Mouse (Mus musculus) midbrain, embryonic 15.5 days (tissue): ENCODE data around the gene Col2a1. TPM values are rescaled to one million over a fixed set of nuclear protein-coding genes. Genes with fewer than 3 reads are reported as not detected.

Source experiments
- ATAC-seq: fragments of 200-750 bp; cut with Nextera tagmentation; replicated peaks from 2 replicates; pipeline ENCODE4 v1.8.0; 2017; ENCODE audit warnings: moderate TSS enrichment
- H3K27ac ChIP-seq: fragments of 300-500 bp; sonication (generic); 2 replicates; pipeline ENCODE4 v1.5.1; 2015; ENCODE audit warnings: mild to moderate bottlenecking, inconsistent platforms
- H3K27me3 ChIP-seq: fragments of 300-500 bp; sonication (generic); replicated peaks from 2 replicates; pipeline ENCODE4 v1.6.1; 2015; ENCODE audit warnings: inconsistent platforms
- H3K36me3 ChIP-seq: fragments of 300-500 bp; sonication (generic); replicated peaks from 2 replicates; pipeline ENCODE4 v1.6.1; 2015; ENCODE audit warnings: inconsistent platforms
- H3K4me1 ChIP-seq: fragments of 300-500 bp; sonication (generic); 2 replicates; pipeline ENCODE4 v1.6.1; 2015; ENCODE audit warnings: inconsistent platforms
- H3K4me2 ChIP-seq: fragments of 300-500 bp; sonication (generic); 2 replicates; pipeline ENCODE4 v1.6.1; 2015; ENCODE audit warnings: inconsistent platforms, mild to moderate bottlenecking, moderate library complexity
- H3K4me3 ChIP-seq: fragments of 300-500 bp; sonication (generic); 2 replicates; pipeline ENCODE4 v1.5.1; 2015; ENCODE audit warnings: mild to moderate bottlenecking, inconsistent platforms
- H3K9ac ChIP-seq: fragments of 300-500 bp; sonication (generic); 2 replicates; pipeline ENCODE4 v1.6.1; 2015; ENCODE audit warnings: mild to moderate bottlenecking, inconsistent platforms
- H3K9me3 ChIP-seq: fragments of 300-500 bp; sonication (generic); 2 replicates; pipeline ENCODE4 v1.6.1; 2016; ENCODE audit warnings: inconsistent platforms
- WGBS: fragments of 180-500 bp; shearing (Covaris S2); methylation state at CpG from one replicate; pipeline ENCODE4 v1.1.7; 2015; ENCODE audit warnings: mixed read lengths; 5-methylcytosine and 5-hydroxymethylcytosine counted together
- polyA plus RNA-seq: library from polyadenylated mRNA; unstranded; fragments of >200 nt; fragmentation: Nextera tagmentation; extraction: Ambion mirVana; gene quantifications from 2 replicates; pipeline ENCODE4 v1.2.1, GENCODE M21; 2015

The Col2a1 gene
- 34.7 and 35.7 TPM in 2 replicates for polyA plus RNA-seq

GRCm38 (mm10) chr15:98003822-98004739 is at the start of gene Col2a1:
Col2a1 (minus strand) TSS chr15:98004695.
- H3K27me3 ChIP-seq = peaks cover 22% of the 10 kb centered on the region

GRCm38 (mm10) chr15:98051685-98052084 is 47.2 kb upstream of the Col2a1 start:
- ATAC-seq = no peak
- no peak overlapping the region for H3K9ac ChIP-seq
- H3K9me3 ChIP-seq = no peaks in the 10 kb centered on the region

More at GRCm38 (mm10) chr15:98003822-98004739, at the start of gene Col2a1:
- no peaks in the 10 kb centered on the region for H3K36me3 ChIP-seq
- WGBS = under 1% methylated on average over 59 of the region's 59 CpGs
- peak within 1 kb of the TSS; percentile 42 for H3K4me3 ChIP-seq
- H3K4me1 ChIP-seq = peaks cover 60% of the 10 kb centered on the region
- H3K4me2 ChIP-seq = peak within 1 kb of the TSS; percentile 68
- no peaks in the 10 kb centered on the region for H3K9me3 ChIP-seq
- ATAC-seq = peak; percentile 49
- H3K9ac ChIP-seq = peak within 1 kb of the TSS; percentile 41
- H3K27ac ChIP-seq = 0 out of 2 replicates have a peak within 1 kb of the TSS, but pooled peaks have one; percentile 3

DNA sequence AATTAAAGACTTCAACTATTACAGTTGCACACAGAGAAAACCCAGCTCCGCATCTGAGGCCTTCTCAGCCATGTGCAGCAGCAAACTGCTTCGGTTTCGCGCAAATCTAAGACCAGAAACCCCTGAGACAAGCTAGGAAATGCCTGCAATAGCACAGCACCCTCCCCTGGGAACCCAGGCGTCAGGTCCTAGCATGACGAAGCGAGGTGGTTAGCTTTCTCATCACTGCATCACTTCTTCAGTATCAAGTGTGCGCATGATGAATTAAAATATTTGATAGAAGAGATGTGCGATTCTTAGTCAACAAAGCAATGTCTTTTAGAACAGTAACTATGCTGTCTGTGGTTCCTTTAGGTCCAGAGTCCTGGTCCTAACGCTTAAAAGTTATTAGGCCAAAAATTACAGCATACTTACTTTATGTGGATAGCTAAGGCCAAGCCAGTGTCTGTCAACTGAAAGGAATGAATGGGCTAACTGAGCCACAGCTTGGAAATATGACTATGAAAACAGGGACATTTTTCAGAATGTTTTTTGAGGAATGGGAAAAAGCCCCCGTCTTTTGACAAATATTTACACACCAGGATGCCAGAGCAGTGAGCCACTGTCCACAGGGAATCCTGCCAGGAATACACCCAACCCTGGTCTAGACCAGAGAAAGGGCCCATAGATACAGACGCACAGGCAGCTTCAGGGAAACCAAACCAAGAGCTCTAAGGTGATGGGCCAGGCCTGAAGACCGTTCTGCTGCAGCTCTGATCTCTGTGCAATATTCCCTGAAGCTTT is 44.6 kb upstream of the Col2a1 start:
- Histone ChIP-seq H3K9me3 (no peaks in the 10 kb centered on the region), H3K4me1 (no peaks in the 10 kb centered on the region), H3K4me2 (no peak overlapping the region), H3K4me3 (no peak overlapping the region), H3K27me3 (no peaks in the 10 kb centered on the region), H3K9ac (no peak overlapping the region), H3K27ac (no peak overlapping the region), H3K36me3 (peaks cover 32% of the 10 kb centered on the region)
- ATAC-seq = no peak
- WGBS = 94% methylated on average over 13 of the region's 13 CpGs

More at GRCm38 (mm10) chr15:98051685-98052084, 47.2 kb upstream of the Col2a1 start:
- Histone ChIP-seq H3K4me1 (no peaks in the 10 kb centered on the region), H3K4me2 (no peak overlapping the region), H3K36me3 (peaks cover 16% of the 10 kb centered on the region), H3K27ac (no peak overlapping the region), H3K4me3 (no peak overlapping the region), H3K27me3 (no peaks in the 10 kb centered on the region)
- 95% methylated on average over 5 of the region's 5 CpGs for WGBS

GRCm38 (mm10) chr15:98044387-98044786 is 39.9 kb upstream of the Col2a1 start:
- H3K36me3 ChIP-seq = peaks cover 50% of the 10 kb centered on the region
- ATAC-seq = no peak

DNA sequence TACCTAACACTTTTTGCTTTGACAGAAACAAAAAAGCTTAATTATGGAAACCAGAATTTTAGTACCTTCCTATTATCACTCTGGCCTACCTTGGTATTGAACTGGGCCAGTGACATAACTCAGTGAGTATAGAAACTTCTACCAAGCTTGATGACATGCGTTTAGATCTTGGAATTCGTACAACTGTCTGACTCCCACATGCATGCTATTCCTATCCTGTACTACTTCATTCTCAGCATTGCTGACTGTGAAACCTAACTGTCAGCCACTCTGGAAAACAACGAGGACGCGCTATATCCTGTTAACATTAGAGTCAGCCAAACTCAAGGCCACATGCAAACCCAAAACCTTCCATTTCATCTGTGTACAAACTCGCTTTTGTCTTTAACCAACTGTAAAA is 39.5 kb upstream of the Col2a1 start:
- Histone ChIP-seq H3K27me3 (no peaks in the 10 kb centered on the region), H3K4me1 (no peaks in the 10 kb centered on the region), H3K9me3 (no peaks in the 10 kb centered on the region), H3K4me2 (no peak overlapping the region), H3K36me3 (peaks cover 54% of the 10 kb centered on the region), H3K4me3 (no peak overlapping the region), H3K27ac (no peak overlapping the region), H3K9ac (no peak overlapping the region)
- WGBS = 97% methylated on average over 6 of the region's 6 CpGs
- no peak for ATAC-seq

More at GRCm38 (mm10) chr15:98044387-98044786, 39.9 kb upstream of the Col2a1 start:
- WGBS = 96% methylated on average over 5 of the region's 5 CpGs
- no peak overlapping the region for H3K27ac ChIP-seq
- no peaks in the 10 kb centered on the region for H3K27me3 ChIP-seq
- no peaks in the 10 kb centered on the region for H3K4me1 ChIP-seq
- no peak overlapping the region for H3K4me2 ChIP-seq
- no peaks in the 10 kb centered on the region for H3K9me3 ChIP-seq
- H3K4me3 ChIP-seq = no peak overlapping the region
- H3K9ac ChIP-seq = no peak overlapping the region

GRCm38 (mm10) chr15:98042508-98042907 is 38.0 kb upstream of the Col2a1 start:
- Histone ChIP-seq H3K9me3 (no peaks in the 10 kb centered on the region), H3K27me3 (no peaks in the 10 kb centered on the region), H3K4me3 (no peak overlapping the region), H3K27ac (no peak overlapping the region), H3K9ac (no peak overlapping the region), H3K4me2 (no peak overlapping the region), H3K36me3 (peaks cover 49% of the 10 kb centered on the region), H3K4me1 (no peaks in the 10 kb centered on the region)
- WGBS = 86% methylated on average over 12 of the region's 12 CpGs
- no peak for ATAC-seq

GRCm38 (mm10) chr15:98039682-98040081 is 35.2 kb upstream of the Col2a1 start:
- Histone ChIP-seq H3K9me3 (no peaks in the 10 kb centered on the region), H3K4me1 (no peaks in the 10 kb centered on the region), H3K4me3 (no peak overlapping the region), H3K4me2 (no peak overlapping the region), H3K27ac (no peak overlapping the region), H3K27me3 (no peaks in the 10 kb centered on the region), H3K9ac (no peak overlapping the region), H3K36me3 (peaks cover 29% of the 10 kb centered on the region)
- ATAC-seq = no peak
- WGBS = 89% methylated on average over 10 of the region's 10 CpGs

- Histone ChIP-seq H3K9me3 (no peaks in the 10 kb centered on the region), H3K36me3 (peaks cover 9% of the 10 kb centered on the region; the same call in 1 of the 2 replicates), H3K4me1 (no peaks in the 10 kb centered on the region), H3K27me3 (no peaks in the 10 kb centered on the region), H3K4me3 (no peak overlapping the region), H3K4me2 (no peak overlapping the region), H3K27ac (no peak overlapping the region), H3K9ac (no peak overlapping the region)
- ATAC-seq = no peak
- 95% methylated on average over 5 of the region's 5 CpGs for WGBS
Observed at GRCm38 (mm10) chr15:98036578-98036977, 32.1 kb upstream of the Col2a1 start.

GRCm38 (mm10) chr15:98035076-98035755 is 30.7 kb upstream of the Col2a1 start:
- Histone ChIP-seq H3K9ac (no peak overlapping the region), H3K4me1 (no peaks in the 10 kb centered on the region), H3K27ac (no peak overlapping the region), H3K27me3 (no peaks in the 10 kb centered on the region), H3K4me2 (no peak overlapping the region), H3K4me3 (no peak overlapping the region), H3K36me3 (peaks cover 9% of the 10 kb centered on the region; the same call in 1 of the 2 replicates), H3K9me3 (no peaks in the 10 kb centered on the region)
- WGBS = 8% methylated on average over 3 of the region's 3 CpGs
- no peak for ATAC-seq

GRCm38 (mm10) chr15:98033233-98033748 is 28.8 kb upstream of the Col2a1 start:
- Histone ChIP-seq H3K4me2 (no peak overlapping the region), H3K9ac (no peak overlapping the region), H3K4me1 (no peaks in the 10 kb centered on the region), H3K27ac (no peak overlapping the region), H3K36me3 (no peaks in the 10 kb centered on the region; the same call in 1 of the 2 replicates), H3K27me3 (no peaks in the 10 kb centered on the region), H3K9me3 (no peaks in the 10 kb centered on the region), H3K4me3 (no peak overlapping the region)
- no peak for ATAC-seq
- WGBS = 69% methylated on average over 9 of the region's 9 CpGs

DNA sequence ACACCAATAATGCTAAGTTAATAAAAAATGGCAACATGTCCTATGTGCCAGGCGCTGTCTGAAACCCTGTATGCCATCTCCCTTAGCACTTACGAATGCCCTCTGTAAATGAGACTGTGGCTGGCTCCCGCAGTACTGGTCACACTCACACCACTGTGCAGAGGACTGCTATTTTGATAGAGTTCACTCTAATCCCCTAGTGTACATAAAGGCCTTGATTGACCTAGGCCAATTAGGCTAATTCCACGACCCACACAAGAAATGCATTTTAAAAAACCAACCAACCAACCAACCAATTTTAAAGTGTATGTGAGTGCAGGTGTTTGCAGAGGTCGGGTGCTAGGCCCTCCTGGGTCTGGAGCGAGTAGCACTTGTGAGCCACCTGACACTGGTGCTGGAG is 25.3 kb upstream of the Col2a1 start:
- Histone ChIP-seq H3K9ac (no peak overlapping the region), H3K9me3 (no peaks in the 10 kb centered on the region), H3K27ac (no peak overlapping the region), H3K36me3 (no peaks in the 10 kb centered on the region), H3K27me3 (no peaks in the 10 kb centered on the region), H3K4me3 (no peak overlapping the region), H3K4me1 (peaks cover 11% of the 10 kb centered on the region; the same call in 1 of the 2 replicates), H3K4me2 (no peak overlapping the region)
- 81% methylated on average over 6 of the region's 6 CpGs for WGBS
- ATAC-seq = no peak
